Mouse (Mus musculus): ENCODE data around the gene Iyd. TPM values are rescaled to one million over a fixed set of nuclear protein-coding genes. Genes with fewer than 3 reads are reported as not detected.

Iyd gene
- polyA plus RNA-seq, 1 experiment, result not detected

DNA sequence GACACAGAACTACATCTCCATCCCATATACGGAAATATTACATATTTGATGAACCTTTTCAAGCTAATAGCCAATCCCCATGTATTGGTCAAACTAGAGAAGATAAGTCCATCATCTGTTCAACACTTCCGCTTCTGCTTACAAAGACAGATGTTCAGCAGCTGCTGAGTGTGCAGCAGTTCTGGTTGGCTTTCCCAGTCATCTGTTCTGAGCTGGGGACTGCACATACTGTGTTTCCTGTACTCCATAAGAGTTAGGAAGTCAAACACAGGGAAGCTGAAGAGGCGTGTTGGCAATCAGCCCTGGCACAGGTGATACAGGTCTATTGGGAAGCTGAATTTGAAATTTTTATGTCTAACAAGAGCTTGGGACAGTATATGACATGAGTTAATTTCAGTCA lies 57.7 kb downstream of the Iyd start:
- 80% methylated on average over 3 of the region's 3 CpGs for whole genome bisulfite sequencing
- no peaks in the 10 kb centered on the region for H3K4me1 ChIP-seq (ENCODE audit: control insufficient read depth, insufficient read depth, low read length)
- no peak for TF ChIP-seq CTCF (IDR thresholded peaks at IDR 0.05; ENCODE audit: control insufficient read depth, insufficient read depth, low read length)
- no peak for TF ChIP-seq POLR2A (IDR thresholded peaks at IDR 0.05; ENCODE audit: borderline replicate concordance, control insufficient read depth, low read depth, low read length)
- H3K27ac ChIP-seq (ENCODE audit: control insufficient read depth, insufficient read depth, low read depth, low read length, poor library complexity), result no peak overlapping the region
- H3K4me3 ChIP-seq (replicated peaks; ENCODE audit: control insufficient read depth, low read depth, low read length), result no peak overlapping the region

Other genes starting within 250 kb of the Iyd start
- gene Ppp1r14c, start 174.2 kb upstream of the Iyd start, polyA plus RNA-seq (2011; ENCODE audit: insufficient read depth, insufficient read length, low replicate concordance, missing spikeins), result 0.49 TPM in 1 of 2 replicates, not detected in the other
- 2.3 and 4.6 TPM in 2 replicates for gene Plekhg1, start 200.1 kb downstream of the Iyd start, polyA plus RNA-seq (2011; ENCODE audit: insufficient read depth, insufficient read length, low replicate concordance, missing spikeins)